Mouse (Mus musculus): ENCODE data around the gene Hypk. TPM values are rescaled to one million over a fixed set of nuclear protein-coding genes. Genes with fewer than 3 reads are reported as not detected.
A peak's percentile ranks its signal among the peaks of the same experiment; 100 is the strongest.
"Not testable (repeated sequence)": the region's sequence is repeated elsewhere in the genome, so short reads cannot be mapped to it uniquely, and the experiment has no call there.

The Hypk gene
- polyA plus RNA-seq, 1 experiment from 2014 or later: 87.4 TPM

GRCm38 (mm10) chr2:121455534-121455933 lies 2.4 kb downstream of the Hypk start:
- Histone ChIP-seq H3K36me3 (ENCODE audit: insufficient read depth) (peaks cover 51% of the 10 kb centered on the region), H3K4me3 (ENCODE audit: low read depth, low read length) (no peak overlapping the region), H3K9ac (no peak overlapping the region), H3K27ac (ENCODE audit: low read depth) (no peak overlapping the region), H3K27me3 (ENCODE audit: insufficient read depth, low read length) (no peaks in the 10 kb centered on the region), H3K4me2 (no peak overlapping the region), H3K9me3 (ENCODE audit: low read depth, low read length) (no peaks in the 10 kb centered on the region), H3K4me1 (ENCODE audit: insufficient read depth) (no peaks in the 10 kb centered on the region; the same call in 1 of the 2 replicates)
- TF ChIP-seq CTCF (IDR thresholded peaks at IDR 0.05; ENCODE audit: low read depth): no peak
- ATAC-seq (ENCODE audit: insufficient read depth) (no peak), DNase-seq (no peak)
- 69% methylated on average over 5 of the region's 5 CpGs for WGBS

- ATAC-seq (ENCODE audit: insufficient read depth) (peak; percentile 91), DNase-seq (peak; percentile 92)
- peaks cover 46% of the 10 kb centered on the region for H3K36me3 ChIP-seq (ENCODE audit: insufficient read depth)
- peak within 1 kb of the TSS; percentile 82 for H3K9ac ChIP-seq
- WGBS: 3% methylated on average over 41 of the region's 41 CpGs
- H3K27ac ChIP-seq (ENCODE audit: low read depth): peak within 1 kb of the TSS; percentile 81
- H3K4me3 ChIP-seq (ENCODE audit: low read depth, low read length): peak within 1 kb of the TSS; percentile 78
- no peak for TF ChIP-seq CTCF (IDR thresholded peaks at IDR 0.05; ENCODE audit: low read depth)
- no peaks in the 10 kb centered on the region; the same call in 1 of the 2 replicates for H3K4me1 ChIP-seq (ENCODE audit: insufficient read depth)
- peak within 1 kb of the TSS; percentile 77 for H3K4me2 ChIP-seq
- H3K27me3 ChIP-seq (ENCODE audit: insufficient read depth, low read length): no peaks in the 10 kb centered on the region
- no peaks in the 10 kb centered on the region for H3K9me3 ChIP-seq (ENCODE audit: low read depth, low read length)
Measured at GRCm38 (mm10) chr2:121456692-121457642, 3.9 kb downstream of the Hypk start, which contains the start of gene Serinc4. Gene Serinc4, minus strand, starts transcription at chr2:121456781.

- no peak overlapping the region for H3K4me3 ChIP-seq (ENCODE audit: low read depth, low read length)
- no peak for TF ChIP-seq CTCF (IDR thresholded peaks at IDR 0.05; ENCODE audit: low read depth)
- no peak overlapping the region for H3K9ac ChIP-seq
- H3K27ac ChIP-seq (ENCODE audit: low read depth): no peak overlapping the region
- no peaks in the 10 kb centered on the region for H3K27me3 ChIP-seq (ENCODE audit: insufficient read depth, low read length)
- 64% methylated on average over 2 of the region's 2 CpGs for WGBS
- H3K36me3 ChIP-seq (ENCODE audit: insufficient read depth): peaks cover 24% of the 10 kb centered on the region
- no peaks in the 10 kb centered on the region for H3K9me3 ChIP-seq (ENCODE audit: low read depth, low read length)
- ATAC-seq (ENCODE audit: insufficient read depth) (no peak), DNase-seq (no peak)
- no peak overlapping the region for H3K4me2 ChIP-seq
- H3K4me1 ChIP-seq (ENCODE audit: insufficient read depth): no peaks in the 10 kb centered on the region; the same call in 1 of the 2 replicates
Measured at GRCm38 (mm10) chr2:121460071-121460470, 7.0 kb downstream of the Hypk start.

GRCm38 (mm10) chr2:121468982-121469381 lies 15.9 kb downstream of the Hypk start:
- not testable (repeated sequence) for H3K9ac ChIP-seq; H3K27ac ChIP-seq (ENCODE audit: low read depth); H3K4me1 ChIP-seq (ENCODE audit: insufficient read depth); H3K36me3 ChIP-seq (ENCODE audit: insufficient read depth); ATAC-seq (ENCODE audit: insufficient read depth); H3K27me3 ChIP-seq (ENCODE audit: insufficient read depth, low read length); H3K4me2 ChIP-seq; H3K9me3 ChIP-seq (ENCODE audit: low read depth, low read length); DNase-seq; H3K4me3 ChIP-seq (ENCODE audit: low read depth, low read length)
- WGBS: 60% methylated on average over 2 of the region's 6 CpGs

GRCm38 (mm10) chr2:121472783-121473182 lies 19.7 kb downstream of the Hypk start:
- not testable (repeated sequence) for ATAC-seq (ENCODE audit: insufficient read depth); H3K4me3 ChIP-seq (ENCODE audit: low read depth, low read length); H3K9me3 ChIP-seq (ENCODE audit: low read depth, low read length); H3K27me3 ChIP-seq (ENCODE audit: insufficient read depth, low read length); H3K36me3 ChIP-seq (ENCODE audit: insufficient read depth); H3K4me2 ChIP-seq; DNase-seq; H3K27ac ChIP-seq (ENCODE audit: low read depth); H3K9ac ChIP-seq; H3K4me1 ChIP-seq (ENCODE audit: insufficient read depth)
- 92% methylated on average over 3 of the region's 3 CpGs for WGBS

GRCm38 (mm10) chr2:121473301-121474179 lies 20.4 kb downstream of the Hypk start, which contains the start of gene Mfap1b:
Gene Mfap1b, minus strand, starts transcription at chr2:121474067.
- peak within 1 kb of the TSS; percentile 67 for H3K4me2 ChIP-seq
- H3K4me3 ChIP-seq (ENCODE audit: low read depth, low read length): peak within 1 kb of the TSS; percentile 61
- not testable (repeated sequence) for H3K27me3 ChIP-seq (ENCODE audit: insufficient read depth, low read length); H3K4me1 ChIP-seq (ENCODE audit: insufficient read depth); H3K9me3 ChIP-seq (ENCODE audit: low read depth, low read length); H3K36me3 ChIP-seq (ENCODE audit: insufficient read depth)
- peak; percentile 96 for ATAC-seq (ENCODE audit: insufficient read depth)
- DNase-seq: peak; percentile 95
- 0 out of 2 replicates have a peak within 1 kb of the TSS, but pooled peaks have one; percentile 50 for H3K27ac ChIP-seq (ENCODE audit: low read depth)
- peak within 1 kb of the TSS; percentile 58 for H3K9ac ChIP-seq
- WGBS: 5% methylated on average over 37 of the region's 41 CpGs

All from lung, embryonic 14.5 days (tissue).